Mouse (Mus musculus): ENCODE measurements around the gene Stx18.

The Stx18 gene

DNA sequence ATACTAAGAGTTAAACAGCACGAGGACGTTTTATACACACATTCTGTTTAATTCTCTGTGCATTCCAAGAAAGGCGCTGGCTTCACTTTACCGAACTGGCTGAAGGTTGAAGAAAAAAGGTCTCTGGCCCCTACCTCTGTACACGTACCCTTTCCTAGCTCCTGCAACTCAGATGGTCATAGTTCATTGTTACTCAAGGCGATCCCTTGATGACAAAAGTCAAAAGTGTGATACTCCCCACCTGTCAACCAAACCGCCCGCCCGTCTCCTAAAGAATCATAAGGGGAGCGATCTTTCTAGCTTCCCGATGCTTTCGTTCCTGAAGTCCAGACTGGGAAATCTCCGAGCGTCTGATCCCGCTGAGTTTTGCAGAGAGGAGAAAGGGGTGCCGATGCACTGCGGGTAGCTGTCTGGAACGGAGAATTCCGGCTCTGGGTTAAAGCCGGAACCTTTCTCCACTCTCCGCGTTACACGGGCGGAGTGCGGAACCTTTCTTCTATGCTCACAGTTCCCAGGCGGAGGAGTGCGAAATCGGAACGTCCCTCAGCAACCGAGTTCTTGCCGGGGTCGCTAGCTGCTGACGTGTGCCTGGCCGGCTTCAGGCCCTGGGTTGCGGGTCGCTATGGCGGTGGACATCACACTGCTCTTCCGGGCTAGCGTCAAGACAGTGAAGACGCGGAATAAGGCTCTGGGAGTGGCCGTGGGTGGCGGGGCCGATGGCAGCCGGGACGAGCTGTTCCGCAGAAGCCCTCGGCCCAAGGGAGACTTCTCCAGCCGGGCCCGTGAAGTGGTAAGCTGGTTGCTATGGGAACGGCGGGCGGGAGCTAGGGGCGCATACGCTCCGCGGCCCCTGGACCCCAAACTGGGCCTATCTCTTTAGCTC, at the start of gene Stx18:
Gene Stx18 (plus strand): TSS at position 33 of the 883 bp plus-strand sequence.
- DNase-seq (ENCODE audit: low spot score in 2 of 2) = peak; percentile 54 to 77

GRCm38 (mm10) chr5:37992346-37992745, 46.2 kb upstream of the Stx18 start:
- DNase-seq (ENCODE audit: low spot score in 2 of 2) = no peak

DNA sequence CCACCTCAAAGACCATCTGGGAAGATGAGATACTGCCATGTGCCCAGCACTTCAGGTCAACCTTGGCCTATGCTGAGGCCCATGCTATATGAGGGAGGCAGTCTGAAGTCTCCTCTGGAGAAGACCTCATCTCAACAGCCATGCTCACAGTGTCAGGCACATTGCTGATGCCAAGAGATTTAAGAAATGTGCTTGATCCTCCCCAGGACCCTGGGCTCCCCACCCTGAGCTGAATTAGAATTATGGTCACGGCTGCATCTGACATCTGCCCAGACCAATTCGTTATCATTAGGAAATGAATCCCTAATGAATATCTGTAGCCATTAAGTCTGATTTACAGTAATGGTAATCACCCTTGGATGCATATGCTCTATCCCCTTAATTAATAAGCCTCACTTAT, 39.7 kb upstream of the Stx18 start:
- DNase-seq (ENCODE audit: low spot score in 2 of 2) = no peak

DNA sequence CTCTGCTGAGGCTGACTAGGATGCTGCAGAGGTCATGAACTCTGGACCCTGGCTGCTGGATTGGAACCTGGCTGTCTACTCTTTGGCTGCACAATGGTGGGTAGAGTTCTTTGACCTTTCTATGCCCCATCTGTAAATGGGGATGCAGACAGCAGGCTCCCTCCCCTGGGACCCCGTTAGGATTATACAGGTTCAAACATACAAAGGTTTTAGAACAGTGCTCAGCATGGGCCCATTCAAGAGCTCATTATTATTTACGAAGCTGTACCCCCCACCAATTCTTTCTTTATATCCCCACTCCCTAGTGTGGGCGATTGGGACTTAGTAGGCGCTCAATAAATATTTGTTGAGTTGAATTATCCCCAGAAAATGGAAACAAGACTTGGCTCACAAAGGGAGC, 36.0 kb upstream of the Stx18 start:
- DNase-seq (ENCODE audit: low spot score in 2 of 2) = no peak

- DNase-seq (ENCODE audit: low spot score in 2 of 2) = no peak
These were observed 33.8 kb upstream of the Stx18 start for GRCm38 (mm10) chr5:38004746-38005145.

DNA sequence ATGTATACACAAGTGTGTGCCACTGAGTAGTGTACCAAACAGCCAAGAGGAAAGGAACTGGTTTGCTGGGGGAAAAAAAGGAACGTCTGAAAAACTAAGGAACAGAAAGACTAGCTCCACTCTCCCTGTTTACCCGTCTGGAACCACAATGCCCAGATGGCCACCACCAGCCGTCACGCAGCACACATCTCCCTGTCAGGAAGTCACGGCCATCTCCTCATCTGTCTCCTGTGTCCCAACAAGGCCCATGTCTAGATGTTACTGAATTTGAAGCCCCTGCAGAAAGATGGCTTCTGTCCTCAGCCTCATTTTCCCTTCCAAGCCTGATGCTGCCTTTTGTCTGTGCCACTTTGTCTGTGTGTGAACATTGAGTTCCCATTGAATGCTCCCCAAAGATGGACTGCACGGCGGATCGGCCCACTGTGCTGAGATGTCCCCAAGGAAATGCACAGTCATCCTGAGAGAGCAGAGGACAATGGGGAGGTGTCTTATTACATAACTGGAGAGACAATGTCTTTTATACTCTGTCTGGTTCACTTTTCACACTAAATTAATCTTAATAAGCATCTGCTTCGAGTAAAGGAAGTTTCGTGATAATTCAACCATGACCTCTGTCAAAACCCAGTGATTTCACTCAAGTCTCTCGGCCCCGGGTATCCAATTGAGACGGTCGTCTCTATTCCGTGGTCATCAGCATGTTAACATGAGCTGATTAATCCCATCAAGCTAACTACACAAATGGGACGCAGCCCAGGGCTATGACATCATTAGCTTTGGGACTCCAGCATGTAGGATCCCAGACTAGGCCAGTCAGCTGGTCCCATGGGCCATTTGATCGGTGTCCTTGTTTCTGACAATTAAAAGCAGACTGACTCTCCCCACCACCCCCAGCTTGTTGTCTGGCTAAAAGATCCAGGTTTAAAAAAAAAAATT, 31.9 kb upstream of the Stx18 start:
- DNase-seq (ENCODE audit: low spot score in 2 of 2) = no peak

DNA sequence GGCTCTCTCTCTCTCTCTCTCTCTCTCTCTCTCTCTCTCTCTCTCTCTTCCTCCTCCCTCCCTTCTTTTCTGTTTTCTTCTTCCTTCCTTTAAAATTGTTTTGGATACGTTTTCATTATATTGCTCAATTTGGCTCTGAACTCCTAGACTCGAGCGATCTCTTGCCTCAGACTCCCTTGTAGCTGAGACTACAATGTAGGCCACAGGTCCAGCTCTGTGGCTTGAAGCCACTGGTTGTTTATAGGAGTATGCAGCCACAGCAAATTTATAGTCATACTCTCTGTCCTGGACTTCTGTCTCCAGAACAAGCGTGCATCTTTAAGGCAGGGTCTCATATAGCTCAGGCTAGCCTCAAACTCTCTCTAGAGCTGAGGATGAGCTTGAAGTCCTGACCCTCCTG, 29.5 kb upstream of the Stx18 start:
- no peak for DNase-seq (ENCODE audit: low spot score in 2 of 2)

DNA sequence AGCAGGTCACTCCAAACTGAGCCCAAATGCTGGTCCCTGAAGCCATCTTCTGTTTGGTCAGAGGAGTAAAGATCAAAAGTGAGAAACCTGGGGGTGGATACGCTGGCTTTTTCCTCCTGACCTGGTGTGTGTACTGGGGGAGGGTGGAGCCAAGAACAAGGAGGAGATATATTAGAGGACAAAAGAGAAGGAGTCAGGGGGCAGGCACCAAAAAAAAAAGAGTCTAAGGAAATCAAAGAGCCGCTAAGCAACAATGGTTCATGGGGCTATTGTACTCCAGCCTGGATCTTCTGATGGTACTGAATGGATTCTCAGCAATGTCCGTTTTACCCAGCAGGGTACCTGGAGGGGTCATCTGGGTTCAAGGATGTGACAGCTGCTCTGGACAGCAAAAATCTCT, 23.6 kb upstream of the Stx18 start:
- no peak for DNase-seq (ENCODE audit: low spot score in 2 of 2)

DNA sequence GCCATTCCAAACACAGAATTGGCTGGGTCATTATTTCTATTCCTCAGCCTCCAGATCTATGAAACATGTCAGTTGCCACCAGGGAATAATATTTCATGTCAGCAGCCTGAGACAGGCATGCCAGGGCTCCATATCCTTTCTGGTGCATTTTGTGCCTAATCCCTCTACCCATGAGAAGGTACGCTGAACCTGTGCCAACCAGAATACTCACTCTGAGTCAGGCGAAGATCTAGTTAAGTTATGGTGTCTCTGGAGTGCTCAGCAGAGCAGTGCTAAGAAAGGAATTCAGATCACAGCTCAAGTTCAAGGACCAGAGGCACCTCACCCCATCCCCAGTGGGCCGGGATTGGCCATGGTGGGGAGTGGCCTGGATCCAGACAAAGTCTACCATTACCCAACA, 21.6 kb upstream of the Stx18 start:
- DNase-seq (ENCODE audit: low spot score in 2 of 2) = no peak

GRCm38 (mm10) chr5:38027656-38028055, 10.9 kb upstream of the Stx18 start:
- DNase-seq (ENCODE audit: low spot score in 2 of 2) = no peak

DNA sequence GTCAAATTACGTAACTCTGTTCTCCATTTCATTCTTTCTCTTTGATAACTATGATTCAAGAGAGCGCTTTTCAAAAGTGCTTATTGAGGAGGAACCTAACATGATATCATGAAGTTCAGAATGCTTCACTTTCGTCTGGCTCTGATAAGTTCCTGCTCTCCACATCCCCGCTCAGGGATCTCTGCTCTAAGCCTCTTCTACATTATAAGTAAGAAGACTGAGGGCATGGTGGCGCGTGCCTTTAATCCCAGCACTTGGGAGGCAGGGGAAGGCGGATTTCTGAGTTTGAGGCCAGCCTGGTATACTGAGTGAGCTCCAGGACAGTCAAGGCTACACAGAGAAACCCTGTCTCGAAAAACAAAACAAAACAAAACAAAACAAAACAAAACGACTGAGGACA, 268 bp upstream of the Stx18 start:
- DNase-seq (ENCODE audit: low spot score in 2 of 2) = no peak

DNA sequence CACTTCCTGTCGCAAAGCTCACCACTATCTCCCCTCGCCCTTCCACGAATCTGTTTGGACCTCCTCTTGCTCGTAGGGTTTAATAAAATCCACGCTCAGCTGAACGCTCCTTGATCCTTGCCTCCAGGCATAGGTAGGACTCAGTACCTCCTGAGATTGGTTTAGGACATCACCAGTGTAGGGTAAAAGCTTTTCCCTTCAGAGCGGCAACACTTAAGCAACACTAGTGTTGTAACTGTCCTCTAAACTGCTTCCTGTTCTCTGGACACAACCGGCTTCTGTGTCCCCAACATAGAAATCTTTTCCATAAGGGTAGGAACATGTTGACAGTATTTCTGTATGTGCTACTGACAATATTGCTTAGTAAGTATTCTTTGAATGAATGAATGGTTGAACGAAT, 1.3 kb downstream of the Stx18 start:
- DNase-seq (ENCODE audit: low spot score in 2 of 2) = no peak

- no peak for DNase-seq (ENCODE audit: low spot score in 2 of 2)
These were observed 6.4 kb downstream of the Stx18 start for GRCm38 (mm10) chr5:38044923-38045322.

- no peak for DNase-seq (ENCODE audit: low spot score in 2 of 2)
These were observed 9.6 kb downstream of the Stx18 start for GRCm38 (mm10) chr5:38048177-38048576.

GRCm38 (mm10) chr5:38061051-38061450, 22.5 kb downstream of the Stx18 start:
- DNase-seq (ENCODE audit: low spot score in 2 of 2) = no peak

DNA sequence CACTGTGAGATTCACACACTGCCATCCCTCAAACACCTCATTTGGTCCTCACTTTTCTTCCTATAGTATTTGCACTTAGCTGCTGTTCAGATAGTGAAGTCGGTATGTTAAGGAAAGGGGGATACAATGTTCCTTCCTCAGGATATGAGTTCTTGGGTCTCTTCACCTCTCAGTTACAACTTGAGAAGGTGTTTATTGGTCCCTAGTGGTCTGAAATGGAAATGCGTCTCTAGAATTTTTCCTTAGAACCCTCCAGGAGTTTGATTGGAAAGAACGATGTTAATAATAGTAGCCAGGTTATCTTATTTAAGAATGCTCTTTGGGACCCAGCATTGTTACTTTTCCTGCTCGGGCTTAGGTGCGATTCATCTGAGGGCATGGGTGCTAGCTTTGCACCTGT, 24.2 kb downstream of the Stx18 start:
- DNase-seq (ENCODE audit: low spot score in 2 of 2) = no peak

- DNase-seq (ENCODE audit: low spot score in 2 of 2) = no peak
These were observed 24.8 kb downstream of the Stx18 start for GRCm38 (mm10) chr5:38063339-38063738.

- DNase-seq (ENCODE audit: low spot score in 2 of 2) = no peak
These were observed 25.6 kb downstream of the Stx18 start for GRCm38 (mm10) chr5:38064043-38064575.

GRCm38 (mm10) chr5:38064701-38065100, 26.2 kb downstream of the Stx18 start:
- no peak for DNase-seq (ENCODE audit: low spot score in 2 of 2)

DNA sequence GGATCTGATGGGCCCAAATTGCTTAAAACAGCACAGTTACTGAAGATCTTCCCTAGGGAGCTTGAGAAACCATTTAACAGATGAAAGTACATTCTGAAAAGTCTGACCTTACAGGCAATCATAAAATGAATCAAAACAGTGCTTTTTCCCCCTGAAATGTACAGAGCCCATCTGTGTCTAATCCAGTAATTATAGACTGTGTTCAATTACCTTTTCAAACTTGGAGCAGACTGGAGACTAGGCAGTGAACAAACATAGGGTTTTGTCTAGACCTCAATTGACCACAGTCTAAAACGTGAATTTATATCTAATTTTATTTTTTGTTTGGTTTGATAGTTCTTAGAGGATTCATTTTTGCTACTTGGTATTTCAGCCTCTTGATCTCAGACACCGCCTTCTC, 26.9 kb downstream of the Stx18 start:
- DNase-seq (ENCODE audit: low spot score in 2 of 2) = no peak

GRCm38 (mm10) chr5:38066606-38067005, 28.1 kb downstream of the Stx18 start:
- no peak for DNase-seq (ENCODE audit: low spot score in 2 of 2)

DNA sequence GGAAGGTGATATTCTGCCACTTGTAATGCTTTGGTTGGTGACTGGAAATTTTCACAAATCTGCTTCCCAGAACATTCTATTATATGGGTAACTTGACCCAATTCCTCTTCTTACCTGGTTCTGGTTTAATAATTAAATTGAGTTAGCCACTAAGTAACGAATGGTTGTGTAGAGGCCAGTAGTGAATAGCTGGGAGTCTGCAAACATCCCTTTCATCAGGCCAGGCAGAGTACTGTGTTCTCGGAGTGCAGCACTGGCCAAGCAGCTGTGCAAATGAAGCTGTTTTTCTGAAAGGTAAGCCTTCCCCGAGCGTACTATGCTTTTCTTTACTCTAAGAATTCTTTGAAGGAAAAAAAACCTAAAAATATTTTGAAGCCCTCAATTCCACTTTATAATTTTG, 37.8 kb downstream of the Stx18 start:
- no peak for DNase-seq (ENCODE audit: low spot score in 2 of 2)
